Mouse (Mus musculus) liver, postnatal 0 days (tissue): Measurements from ENCODE around the gene Rgs6.

ENCODE experiments used
- CTCF ChIP-seq: sonication (generic); IDR thresholded peaks from 2 replicates; pipeline ENCODE4 v1.5.1; 2016; ENCODE audit warnings: antibody characterized with exemption, low read depth
- EP300 ChIP-seq: IDR thresholded peaks from 2 replicates; pipeline ENCODE4 v1.6.1; 2016; ENCODE audit warnings: antibody characterized with exemption, low read depth, mild to moderate bottlenecking

GRCm38 (mm10) chr12:82801736-82802135 is 213.6 kb downstream of the Rgs6 start:
- TF ChIP-seq CTCF: no peak
- TF ChIP-seq EP300: no peak
